Mouse (Mus musculus) kidney, adult 2 months (tissue): ENCODE measurements at regions not wholly inside any gene's neighbourhood (a gene's known extent, or its start where the extent isn't known, plus 50 kb on each side); places are given as distances from the start of the nearest gene placed in this dataset.

Experiments used
- DNase-seq: peaks from one replicate; pipeline ENCODE4 v3.0.0; 2021
- H3K27ac ChIP-seq: fragments of 200-500 bp; 2 replicates; pipeline ENCODE4 v1.5.1; 2012; ENCODE audit warnings: low read depth, low read length, control low read depth, inconsistent platforms; ENCODE audit not compliant: insufficient read depth
- H3K27me3 ChIP-seq: fragments of 200-500 bp; replicated peaks from 2 replicates; pipeline ENCODE4 v1.6.1; 2012; ENCODE audit warnings: mild to moderate bottlenecking, moderate library complexity, low read length, inconsistent platforms; ENCODE audit not compliant: control insufficient read depth, insufficient read depth
- H3K36me3 ChIP-seq: fragments of 200-500 bp; 2 replicates; pipeline ENCODE4 v1.6.1; 2012; ENCODE audit warnings: mild to moderate bottlenecking, moderate library complexity, low read length, inconsistent platforms; ENCODE audit not compliant: control insufficient read depth, insufficient read depth
- H3K4me1 ChIP-seq: fragments of 200-500 bp; 2 replicates; pipeline ENCODE4 v1.6.1; 2011; ENCODE audit warnings: low read length; ENCODE audit not compliant: control insufficient read depth, insufficient read depth
- H3K4me3 ChIP-seq: fragments of 200-500 bp; 2 replicates; pipeline ENCODE4 v1.5.1; 2011; ENCODE audit warnings: mild to moderate bottlenecking, low read depth, low read length, control low read depth; ENCODE audit not compliant: insufficient read depth
- CTCF ChIP-seq: fragments of 200-500 bp; conservative IDR thresholded peaks from 2 replicates; pipeline ENCODE4 v1.5.1; 2011; ENCODE audit warnings: low read depth, mild to moderate bottlenecking, control low read depth, low read length, moderate library complexity, mixed read lengths; ENCODE audit not compliant: insufficient read depth, insufficient read length
- POLR2A ChIP-seq: fragments of 200-500 bp; IDR thresholded peaks from one replicate; pipeline ENCODE4 v1.6.1; 2011; ENCODE audit warnings: low read depth, low read length, control low read depth
- WGBS: fragments of 180-500 bp; shearing (Covaris S2); methylation state at CpG from one replicate; pipeline ENCODE4 v1.1.7; 2018; 5-methylcytosine and 5-hydroxymethylcytosine counted together

GRCm38 (mm10) chr14:58628266-58628665 lies 514.4 kb downstream of the 1700129C05Rik start:
- TF ChIP-seq POLR2A (no peak), CTCF (no peak)
- Histone ChIP-seq H3K4me1 (no peaks in the 10 kb centered on the region), H3K27ac (no peak overlapping the region), H3K36me3 (no peaks in the 10 kb centered on the region), H3K27me3 (no peaks in the 10 kb centered on the region), H3K4me3 (no peak overlapping the region)
- no peak for DNase-seq
- 88% methylated on average over 2 of the region's 2 CpGs for WGBS

- Histone ChIP-seq H3K27ac (no peak overlapping the region), H3K4me1 (no peaks in the 10 kb centered on the region), H3K4me3 (no peak overlapping the region), H3K36me3 (no peaks in the 10 kb centered on the region), H3K27me3 (no peaks in the 10 kb centered on the region)
- 70% methylated on average over 5 of the region's 5 CpGs for WGBS
- no peak for DNase-seq
- TF ChIP-seq POLR2A (no peak), CTCF (no peak)
Measured at GRCm38 (mm10) chr14:58626506-58627256, 516.0 kb downstream of the 1700129C05Rik start.

GRCm38 (mm10) chr14:58620186-58620585 lies 522.5 kb downstream of the 1700129C05Rik start:
- WGBS = 82% methylated on average over 2 of the region's 2 CpGs
- no peaks in the 10 kb centered on the region for H3K36me3 ChIP-seq
- TF ChIP-seq POLR2A = no peak
- no peak for TF ChIP-seq CTCF

GRCm38 (mm10) chr14:58617656-58618055 lies 525.0 kb downstream of the 1700129C05Rik start:
- no peaks in the 10 kb centered on the region for H3K36me3 ChIP-seq
- no peak for TF ChIP-seq POLR2A
- TF ChIP-seq CTCF = no peak
- H3K4me1 ChIP-seq = no peaks in the 10 kb centered on the region
- H3K4me3 ChIP-seq = no peak overlapping the region
- H3K27me3 ChIP-seq = no peaks in the 10 kb centered on the region
- DNase-seq = no peak
- H3K27ac ChIP-seq = no peak overlapping the region
- WGBS = 32% methylated on average over 10 of the region's 10 CpGs

More at GRCm38 (mm10) chr14:58620186-58620585, 522.5 kb downstream of the 1700129C05Rik start:
- no peak overlapping the region for H3K27ac ChIP-seq
- H3K4me1 ChIP-seq = no peaks in the 10 kb centered on the region
- no peak for DNase-seq
- H3K27me3 ChIP-seq = no peaks in the 10 kb centered on the region
- no peak overlapping the region for H3K4me3 ChIP-seq

- H3K27me3 ChIP-seq = no peaks in the 10 kb centered on the region
- 48% methylated on average over 4 of the region's 4 CpGs for WGBS
- DNase-seq = no peak
- H3K4me1 ChIP-seq = no peaks in the 10 kb centered on the region
- H3K27ac ChIP-seq = no peak overlapping the region
- no peak overlapping the region for H3K4me3 ChIP-seq
- no peaks in the 10 kb centered on the region for H3K36me3 ChIP-seq
- no peak for TF ChIP-seq CTCF
- no peak for TF ChIP-seq POLR2A
Measured at GRCm38 (mm10) chr14:58608216-58608615, 534.5 kb downstream of the 1700129C05Rik start.

- no peaks in the 10 kb centered on the region for H3K4me1 ChIP-seq
- TF ChIP-seq POLR2A = no peak
- no peak for TF ChIP-seq CTCF
- no peak overlapping the region for H3K27ac ChIP-seq
- peak; percentile 15 for DNase-seq
- H3K36me3 ChIP-seq = no peaks in the 10 kb centered on the region
- no peak overlapping the region for H3K4me3 ChIP-seq
- WGBS = 29% methylated on average over 2 of the region's 2 CpGs
- no peaks in the 10 kb centered on the region for H3K27me3 ChIP-seq
Measured at GRCm38 (mm10) chr14:58607734-58608133, 535.0 kb downstream of the 1700129C05Rik start.

GRCm38 (mm10) chr14:58605529-58605928 lies 535.2 kb downstream of the Fgf9 start:
- no peak for TF ChIP-seq CTCF
- TF ChIP-seq POLR2A = no peak
- 58% methylated on average over 4 of the region's 4 CpGs for WGBS
- Histone ChIP-seq H3K27me3 (no peaks in the 10 kb centered on the region), H3K4me1 (no peaks in the 10 kb centered on the region), H3K36me3 (no peaks in the 10 kb centered on the region), H3K4me3 (no peak overlapping the region), H3K27ac (no peak overlapping the region)
- DNase-seq = no peak
